Mouse (Mus musculus) ES-Bruce4 (cell line): ENCODE measurements around the gene Lrmda. TPM values are rescaled to one million over a fixed set of nuclear protein-coding genes. Genes with fewer than 3 reads are reported as not detected.

Source experiments
- H3K27ac ChIP-seq: 2 replicates; pipeline ENCODE4 v1.5.1; 2012; ENCODE audit warnings: low read length, inconsistent platforms; ENCODE audit not compliant: insufficient read depth
- H3K27me3 ChIP-seq: 2 replicates; pipeline ENCODE4 v1.6.1; 2012; ENCODE audit warnings: mild to moderate bottlenecking, low read length, inconsistent platforms; ENCODE audit not compliant: control insufficient read depth, poor library complexity, insufficient read depth, severe bottlenecking
- H3K36me3 ChIP-seq: 2 replicates; pipeline ENCODE4 v1.6.1; 2012; ENCODE audit warnings: inconsistent platforms, mild to moderate bottlenecking, low read length, moderate library complexity; ENCODE audit not compliant: control insufficient read depth, poor library complexity, insufficient read depth, severe bottlenecking
- H3K4me1 ChIP-seq: one replicate; pipeline ENCODE4 v1.8.1; 2011; ENCODE audit warnings: low read length; ENCODE audit not compliant: control insufficient read depth, insufficient read depth
- H3K4me3 ChIP-seq: 2 replicates; pipeline ENCODE4 v1.5.1; 2011; ENCODE audit warnings: low read depth, mild to moderate bottlenecking, low read length
- H3K9ac ChIP-seq: 2 replicates; pipeline ENCODE4 v1.6.1; 2012; ENCODE audit warnings: low read depth, mild to moderate bottlenecking, inconsistent platforms; ENCODE audit not compliant: poor library complexity, severe bottlenecking
- H3K9me3 ChIP-seq: replicated peaks from 2 replicates; pipeline ENCODE4 v1.6.1; 2012; ENCODE audit warnings: mild to moderate bottlenecking, low read length, inconsistent platforms; ENCODE audit not compliant: control insufficient read depth, poor library complexity, insufficient read depth, severe bottlenecking
- CTCF ChIP-seq: IDR thresholded peaks from one replicate; pipeline ENCODE4 v1.8.1; 2011; ENCODE audit warnings: low read depth, low read length
- EP300 ChIP-seq: IDR thresholded peaks from 2 replicates; pipeline ENCODE4 v1.6.1; 2011; ENCODE audit warnings: low read depth, low read length; ENCODE audit not compliant: insufficient read depth
- POLR2A ChIP-seq: IDR thresholded peaks from one replicate; pipeline ENCODE4 v1.8.1; 2011; ENCODE audit warnings: low read length; ENCODE audit not compliant: insufficient read depth
- polyA plus RNA-seq: library from polyadenylated mRNA; stranded (reverse); fragments of >200 nt; gene quantifications from 2 replicates; pipeline ENCODE4 v1.2.4, GENCODE M21; 2011; ENCODE audit warnings: low read depth; ENCODE audit not compliant: missing spikeins, insufficient read depth, insufficient read length

Gene Lrmda
- polyA plus RNA-seq, 1 experiment: not detected

DNA sequence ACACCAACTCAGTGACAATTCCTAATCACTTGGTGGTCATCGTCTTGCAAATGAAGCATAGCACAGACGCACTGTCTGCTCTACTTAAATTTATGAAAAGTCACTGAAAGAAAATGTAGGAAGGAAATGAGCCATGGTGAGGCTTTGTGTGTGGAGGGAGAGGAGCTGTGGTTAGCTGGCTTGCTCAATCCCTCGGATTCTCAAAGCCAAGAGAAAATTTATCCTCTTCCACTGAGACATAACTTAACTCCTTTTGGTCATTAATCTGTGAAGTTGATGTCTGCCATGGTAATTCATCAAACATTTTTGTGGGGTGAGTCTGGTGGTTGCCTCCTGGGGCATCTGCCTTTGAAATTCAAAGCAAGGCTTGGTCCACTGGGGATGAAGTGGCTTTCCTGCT, 867.7 kb downstream of the Lrmda start:
- Histone ChIP-seq H3K27me3 (no peaks in the 10 kb centered on the region), H3K4me1 (no peaks in the 10 kb centered on the region), H3K27ac (no peak overlapping the region), H3K36me3 (no peaks in the 10 kb centered on the region), H3K4me3 (no peak overlapping the region), H3K9ac (no peak overlapping the region), H3K9me3 (no peaks in the 10 kb centered on the region)
- TF ChIP-seq EP300: no peak
- TF ChIP-seq CTCF: no peak
- no peak for TF ChIP-seq POLR2A

DNA sequence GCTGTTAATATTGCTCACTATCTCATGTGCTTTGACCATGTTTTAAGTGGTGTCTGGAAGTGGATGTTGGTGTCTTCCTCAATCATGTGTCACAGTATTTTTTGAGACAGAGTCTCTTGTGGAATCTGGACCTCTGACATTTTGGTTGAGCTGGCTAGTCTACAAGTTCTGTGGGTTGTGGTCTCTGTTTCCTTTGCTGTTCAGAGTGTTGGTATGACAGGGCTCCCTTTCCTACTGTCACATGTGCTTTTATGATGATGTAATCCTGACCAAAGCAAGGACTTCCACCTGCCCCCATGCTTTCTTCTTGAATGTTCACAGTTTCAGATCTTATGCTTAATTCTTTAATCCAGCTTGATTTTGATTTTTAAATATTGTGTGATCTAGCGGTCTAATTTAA, 879.8 kb downstream of the Lrmda start:
- Histone ChIP-seq H3K4me1 (no peaks in the 10 kb centered on the region), H3K27ac (no peak overlapping the region), H3K27me3 (no peaks in the 10 kb centered on the region), H3K9ac (no peak overlapping the region), H3K9me3 (no peaks in the 10 kb centered on the region), H3K4me3 (no peak overlapping the region), H3K36me3 (no peaks in the 10 kb centered on the region)
- TF ChIP-seq CTCF: no peak
- no peak for TF ChIP-seq EP300
- no peak for TF ChIP-seq POLR2A

DNA sequence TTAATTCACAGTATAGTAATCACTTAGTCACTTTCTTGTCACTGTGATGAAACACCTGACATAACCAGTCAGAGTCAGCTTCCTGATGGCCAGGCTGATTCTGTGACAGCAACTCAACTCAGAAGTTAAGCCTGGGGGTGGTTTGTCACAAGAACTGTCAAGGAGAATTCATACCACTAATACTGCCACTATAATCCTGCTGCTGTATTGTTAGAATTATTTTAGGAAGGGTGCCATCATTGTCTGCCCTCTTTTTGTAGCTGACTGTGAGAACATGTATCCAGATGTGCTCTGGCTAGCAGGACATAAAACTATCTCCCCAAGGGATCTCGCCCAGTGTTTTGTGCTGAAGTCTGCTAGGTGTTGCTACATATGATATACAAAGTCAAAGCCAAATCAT, 882.6 kb downstream of the Lrmda start:
- Histone ChIP-seq H3K27me3 (peaks cover 2% of the 10 kb centered on the region; the same call in 1 of the 2 replicates), H3K9ac (no peak overlapping the region), H3K27ac (no peak overlapping the region), H3K9me3 (no peaks in the 10 kb centered on the region), H3K4me1 (no peaks in the 10 kb centered on the region), H3K36me3 (no peaks in the 10 kb centered on the region), H3K4me3 (no peak overlapping the region)
- TF ChIP-seq POLR2A (no peak), CTCF (no peak), EP300 (no peak)

DNA sequence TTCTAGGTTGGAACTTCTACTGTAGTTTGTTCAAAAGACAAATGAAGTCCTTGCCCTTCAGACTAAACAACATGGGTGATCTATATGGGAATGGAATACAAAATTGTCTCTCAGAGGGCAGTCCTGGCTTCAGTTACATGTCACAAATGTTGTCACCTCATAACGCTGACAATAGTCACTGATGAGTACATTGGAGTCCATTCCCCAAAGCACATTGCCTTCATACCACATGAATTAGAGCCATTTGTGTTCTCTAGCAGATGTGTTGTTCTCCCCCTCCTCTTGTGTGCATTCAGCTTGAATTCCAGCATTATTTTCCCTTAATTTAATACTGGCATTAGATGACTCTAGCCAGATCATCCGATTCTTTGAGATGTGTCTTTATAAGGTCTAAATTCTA, 883.4 kb downstream of the Lrmda start:
- Histone ChIP-seq H3K27me3 (peaks cover 2% of the 10 kb centered on the region; the same call in 1 of the 2 replicates), H3K27ac (no peak overlapping the region), H3K9me3 (no peaks in the 10 kb centered on the region), H3K4me1 (no peaks in the 10 kb centered on the region), H3K36me3 (no peaks in the 10 kb centered on the region), H3K9ac (no peak overlapping the region), H3K4me3 (no peak overlapping the region)
- no peak for TF ChIP-seq CTCF

DNA sequence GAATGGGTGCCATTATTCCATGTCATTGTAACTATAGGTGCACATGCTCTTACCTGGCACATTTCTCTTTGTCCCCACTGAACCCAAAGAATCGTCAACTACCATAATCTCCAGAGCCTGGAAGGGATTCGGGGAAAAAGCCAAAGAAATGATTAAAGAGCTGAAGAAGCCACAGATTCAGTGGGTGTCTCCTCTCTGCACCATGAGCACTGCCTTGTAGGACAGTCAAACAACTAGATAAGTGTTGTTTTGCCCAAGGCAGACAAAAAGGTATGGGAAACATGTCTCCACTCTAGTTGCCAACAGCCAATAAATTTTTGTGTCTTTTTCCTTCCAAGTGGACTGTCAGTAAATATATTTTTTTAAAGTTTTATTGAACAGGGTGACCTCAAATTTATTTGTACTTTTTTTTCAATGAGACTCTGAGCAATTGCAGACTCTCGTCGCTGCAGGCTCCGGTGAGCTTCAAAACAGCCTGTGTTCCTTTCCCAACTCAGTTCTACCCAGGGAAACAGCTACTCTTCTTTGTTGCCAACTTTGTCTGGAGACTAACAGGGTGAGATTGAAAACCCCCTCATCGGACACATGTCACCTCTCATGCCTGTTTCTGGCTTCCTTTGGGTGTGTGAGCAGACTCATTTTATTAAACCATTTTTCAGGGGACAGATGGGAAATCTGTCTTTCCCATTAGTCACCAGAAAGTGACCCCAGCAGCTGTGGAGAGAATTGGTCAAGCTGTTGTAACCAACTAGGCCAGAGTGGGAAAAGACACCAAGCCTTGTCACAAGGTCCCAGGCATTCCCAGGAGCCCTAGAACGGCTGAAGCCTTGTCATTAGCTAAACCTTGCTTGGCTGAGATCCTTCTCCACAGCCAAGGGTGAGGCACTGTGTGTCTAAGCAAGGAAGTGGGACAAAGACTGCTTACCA, 886.5 kb downstream of the Lrmda start:
- no peak overlapping the region for H3K9ac ChIP-seq
- no peaks in the 10 kb centered on the region for H3K4me1 ChIP-seq
- peaks cover 2% of the 10 kb centered on the region; the same call in 1 of the 2 replicates for H3K27me3 ChIP-seq
- H3K27ac ChIP-seq: no peak overlapping the region
- H3K36me3 ChIP-seq: no peaks in the 10 kb centered on the region
- no peak overlapping the region for H3K4me3 ChIP-seq
- TF ChIP-seq CTCF (no peak), POLR2A (no peak), EP300 (no peak)
- no peaks in the 10 kb centered on the region for H3K9me3 ChIP-seq

DNA sequence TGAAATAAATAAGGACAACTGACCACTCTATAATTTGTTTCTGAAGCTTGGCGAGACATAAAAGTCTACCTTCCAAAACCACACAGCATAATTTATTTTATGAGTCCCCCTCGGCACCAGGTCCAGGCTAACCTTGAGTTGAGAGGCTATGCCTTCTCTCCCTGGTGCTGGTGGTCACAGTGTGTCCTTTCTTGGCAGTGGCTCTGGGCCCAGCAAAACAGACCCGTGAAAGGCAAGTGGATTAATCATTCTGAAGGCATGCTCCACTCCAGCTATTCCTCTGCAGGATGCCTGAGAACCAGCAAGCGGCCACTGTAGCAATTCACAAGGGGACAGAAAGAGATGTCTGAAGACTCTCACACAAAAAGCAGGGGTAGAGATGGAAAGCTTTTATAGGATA, 887.2 kb downstream of the Lrmda start:
- H3K9me3 ChIP-seq: no peaks in the 10 kb centered on the region
- H3K27me3 ChIP-seq: peaks cover 2% of the 10 kb centered on the region; the same call in 1 of the 2 replicates
- TF ChIP-seq POLR2A (no peak), EP300 (no peak), CTCF (no peak)
- no peak overlapping the region for H3K27ac ChIP-seq
- H3K9ac ChIP-seq: no peak overlapping the region
- H3K4me1 ChIP-seq: no peaks in the 10 kb centered on the region
- H3K36me3 ChIP-seq: no peaks in the 10 kb centered on the region
- no peak overlapping the region for H3K4me3 ChIP-seq
